Mouse (Mus musculus) spleen, adult 2 months (tissue): ENCODE results near the gene Krt81. TPM values are rescaled to one million over a fixed set of nuclear protein-coding genes. Genes with fewer than 3 reads are reported as not detected.

Experiments used
- DNase-seq, 2 experiments: peaks; one replicate each; pipeline versions ENCODE4 v3.0.0 to v3.0.0-alpha.2; 2012 to 2021; ENCODE audit warnings: low spot score in 2 of 2, low read depth in 1 of 2
- H3K27ac ChIP-seq: fragments of 200-500 bp; 2 replicates; pipeline ENCODE4 v1.5.1; 2012; ENCODE audit warnings: low read length, inconsistent platforms; ENCODE audit not compliant: insufficient read depth
- H3K27me3 ChIP-seq: fragments of 200-500 bp; 2 replicates; pipeline ENCODE4 v1.6.1; 2012; ENCODE audit warnings: mild to moderate bottlenecking, moderate library complexity, low read length, inconsistent platforms; ENCODE audit not compliant: control insufficient read depth, insufficient read depth
- H3K36me3 ChIP-seq: fragments of 200-500 bp; 2 replicates; pipeline ENCODE4 v1.6.1; 2012; ENCODE audit warnings: mild to moderate bottlenecking, low read length, inconsistent platforms; ENCODE audit not compliant: control insufficient read depth, insufficient read depth
- H3K4me1 ChIP-seq: fragments of 200-500 bp; 2 replicates; pipeline ENCODE4 v1.6.1; 2011; ENCODE audit warnings: inconsistent platforms; ENCODE audit not compliant: control insufficient read depth, insufficient read depth, insufficient read length
- H3K4me3 ChIP-seq: fragments of 200-500 bp; 2 replicates; pipeline ENCODE4 v1.5.1; 2011; ENCODE audit warnings: mild to moderate bottlenecking, inconsistent platforms; ENCODE audit not compliant: insufficient read depth, insufficient read length; ENCODE audit errors: extremely low read depth
- CTCF ChIP-seq: fragments of 200-500 bp; IDR thresholded peaks from 2 replicates; pipeline ENCODE4 v1.5.1; 2011; ENCODE audit warnings: mild to moderate bottlenecking, inconsistent platforms; ENCODE audit not compliant: insufficient read depth, insufficient read length, insufficient replicate concordance; ENCODE audit errors: extremely low read depth
- POLR2A ChIP-seq: fragments of 200-500 bp; IDR thresholded peaks from 2 replicates; pipeline ENCODE4 v1.6.1; 2011; ENCODE audit warnings: low read depth, low read length, inconsistent platforms
- WGBS: fragments of 180-500 bp; shearing (Covaris S2); methylation state at CpG from one replicate; pipeline ENCODE4 v1.1.7; 2018; 5-methylcytosine and 5-hydroxymethylcytosine counted together
- polyA plus RNA-seq: library from polyadenylated mRNA; depleted of rRNA; stranded (reverse); fragments of >200 nt; gene quantifications from 2 replicates; pipeline ENCODE4 v1.2.3, GENCODE M21; 2012; rRNA removed

Gene Krt81
- polyA plus RNA-seq, 1 experiment: not detected

DNA sequence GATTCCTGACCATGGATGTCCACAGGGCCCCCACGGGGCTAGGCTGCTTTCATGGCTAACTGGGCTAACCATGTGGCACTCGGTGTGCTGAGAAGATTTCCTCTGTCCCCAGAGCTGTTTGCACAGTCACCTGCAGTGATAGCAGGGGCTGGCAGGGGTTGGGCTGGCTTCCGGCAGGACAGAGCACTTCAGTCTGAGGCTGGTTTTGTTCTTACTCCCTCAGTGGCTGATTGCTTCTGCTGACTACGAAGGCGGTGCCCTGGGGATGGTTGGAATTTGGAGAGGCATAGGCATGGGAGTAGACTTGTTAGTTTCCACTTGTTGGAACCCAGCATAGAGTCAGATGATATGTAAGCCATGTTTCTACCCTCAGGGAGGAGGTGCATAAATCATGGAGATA lies 38.6 kb downstream of the Krt81 start:
- no peak for DNase-seq
- no peak for TF ChIP-seq POLR2A
- H3K4me1 ChIP-seq: no peaks in the 10 kb centered on the region
- 28% methylated on average over 5 of the region's 5 CpGs for WGBS
- H3K27me3 ChIP-seq: no peaks in the 10 kb centered on the region
- H3K36me3 ChIP-seq: no peaks in the 10 kb centered on the region
- H3K27ac ChIP-seq: no peak overlapping the region
- H3K4me3 ChIP-seq: no peak overlapping the region

DNA sequence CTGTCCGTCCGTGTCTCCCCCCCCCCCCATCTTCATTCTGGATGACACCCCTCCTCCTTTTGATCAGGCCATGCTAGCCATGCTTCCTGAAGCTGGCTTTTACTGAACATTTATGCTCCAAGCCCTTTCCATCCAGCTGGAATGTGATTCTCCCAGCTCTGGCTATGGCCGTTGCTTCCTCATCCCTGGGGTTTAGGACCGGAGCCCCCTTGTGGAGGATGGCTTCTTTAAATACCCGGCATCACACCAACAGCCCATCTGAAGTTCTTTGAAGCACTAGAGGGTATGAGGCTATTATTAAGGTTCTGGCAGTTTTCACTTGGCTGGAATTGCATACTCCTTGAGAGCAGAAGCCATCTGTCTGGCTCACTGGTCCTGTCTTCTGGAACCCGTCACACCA lies 42.6 kb downstream of the Krt81 start:
- DNase-seq: no peak
- Histone ChIP-seq H3K36me3 (no peaks in the 10 kb centered on the region), H3K4me1 (no peaks in the 10 kb centered on the region), H3K4me3 (no peak overlapping the region), H3K27me3 (no peaks in the 10 kb centered on the region), H3K27ac (no peak overlapping the region)
- WGBS: 80% methylated on average over 6 of the region's 6 CpGs
- TF ChIP-seq CTCF (no peak), POLR2A (no peak)

DNA sequence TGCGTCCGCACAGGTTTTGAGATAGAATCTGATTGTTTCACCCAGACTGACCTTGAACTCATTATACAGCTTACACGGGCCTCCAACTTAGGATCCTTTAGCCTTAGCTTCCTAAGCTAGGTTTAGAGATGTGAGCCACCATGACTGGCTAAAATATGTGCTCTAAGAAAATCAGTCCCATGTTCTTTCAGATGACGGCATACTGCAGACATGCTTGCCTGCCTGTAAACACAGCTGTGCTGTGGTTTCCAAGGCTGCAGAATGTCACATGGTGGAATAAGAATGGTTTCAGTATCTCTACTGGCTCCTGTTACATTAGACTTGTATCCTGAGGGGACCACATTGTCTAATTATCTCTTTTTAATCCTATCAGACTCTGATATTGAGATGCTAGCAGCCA lies 44.6 kb downstream of the Krt81 start:
- TF ChIP-seq POLR2A: no peak
- TF ChIP-seq CTCF: no peak
- H3K27me3 ChIP-seq: no peaks in the 10 kb centered on the region
- H3K4me3 ChIP-seq: no peak overlapping the region
- H3K36me3 ChIP-seq: no peaks in the 10 kb centered on the region
- DNase-seq: no peak
- 67% methylated on average over 4 of the region's 4 CpGs for WGBS
- no peak overlapping the region for H3K27ac ChIP-seq
- H3K4me1 ChIP-seq: no peaks in the 10 kb centered on the region

DNA sequence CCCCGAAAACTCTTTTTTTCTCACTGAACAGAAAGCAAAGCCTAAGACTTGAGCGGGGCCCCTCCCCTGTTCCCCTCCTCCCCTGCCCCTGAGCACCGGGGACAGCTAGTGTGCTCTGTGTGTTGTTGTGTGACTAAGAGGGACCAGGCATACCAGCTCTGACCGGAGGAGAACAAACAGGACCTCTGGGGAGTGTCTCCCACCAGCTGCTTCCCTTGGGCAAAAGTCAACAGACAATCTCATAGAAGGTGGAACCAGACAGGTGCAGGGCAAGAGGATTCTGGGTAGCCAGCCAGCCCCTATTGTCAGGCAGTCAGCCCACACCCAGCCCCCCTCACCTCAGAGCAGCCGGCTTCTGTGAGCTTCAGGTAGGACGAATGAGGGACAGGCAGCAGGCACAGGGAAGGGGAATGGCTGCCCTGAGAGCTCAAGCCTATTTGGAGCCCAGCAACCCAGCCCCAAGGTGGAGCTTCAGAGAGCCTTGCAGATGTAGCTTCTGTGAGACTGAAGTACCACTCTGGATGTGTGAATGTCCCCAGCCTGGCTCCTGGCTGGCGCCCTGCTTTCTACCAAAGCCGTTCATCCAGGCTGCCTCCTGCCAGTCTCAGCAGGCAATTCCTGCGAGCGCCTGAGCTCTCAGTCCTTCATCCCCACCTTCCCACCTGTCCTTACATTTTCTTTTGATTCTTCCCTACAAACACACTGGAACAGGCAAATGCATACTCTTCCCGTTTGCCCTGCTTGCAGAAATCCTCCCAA lies 48.6 kb downstream of the Krt81 start:
- no peaks in the 10 kb centered on the region for H3K36me3 ChIP-seq
- H3K27ac ChIP-seq: no peak overlapping the region
- 61% methylated on average over 11 of the region's 11 CpGs for whole genome bisulfite sequencing
- DNase-seq: no peak
- TF ChIP-seq CTCF (no peak), POLR2A (no peak)
- no peaks in the 10 kb centered on the region for H3K27me3 ChIP-seq
- H3K4me1 ChIP-seq: no peaks in the 10 kb centered on the region
- no peak overlapping the region for H3K4me3 ChIP-seq

DNA sequence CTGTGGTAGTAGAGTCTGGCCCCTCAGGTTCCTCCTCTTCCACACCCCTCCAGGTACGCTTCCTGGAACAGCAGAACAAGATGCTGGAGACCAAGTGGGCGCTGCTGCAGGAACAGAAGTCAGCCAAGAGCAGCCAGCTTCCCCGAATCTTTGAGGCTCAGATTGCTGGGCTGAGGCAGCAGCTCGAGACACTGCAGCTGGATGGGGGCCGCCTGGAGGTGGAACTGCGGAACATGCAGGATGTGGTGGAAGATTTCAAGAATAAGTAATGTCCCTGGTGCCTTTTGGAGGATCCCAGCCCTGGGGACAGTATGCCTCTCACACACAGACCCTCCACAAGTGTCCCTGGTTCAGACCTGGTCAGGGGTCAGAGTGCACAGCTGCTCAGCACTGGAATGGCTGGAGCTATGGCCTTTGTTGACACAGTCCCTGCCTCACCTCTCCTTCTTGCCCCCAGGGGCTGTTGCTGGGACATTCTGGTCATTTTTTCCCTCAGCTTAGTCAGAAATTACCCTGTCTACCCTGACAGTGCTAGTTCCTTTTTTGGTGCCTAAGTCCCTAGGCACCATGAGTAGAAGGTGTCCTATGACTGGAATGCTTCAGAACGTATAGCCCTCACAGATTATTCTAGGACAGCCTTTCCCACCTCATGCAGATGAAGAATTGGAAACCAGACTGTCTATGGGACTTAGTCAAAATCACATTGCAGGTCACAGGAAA lies 49.5 kb downstream of the Krt81 start:
- Histone ChIP-seq H3K27ac (no peak overlapping the region), H3K27me3 (no peaks in the 10 kb centered on the region)

DNA sequence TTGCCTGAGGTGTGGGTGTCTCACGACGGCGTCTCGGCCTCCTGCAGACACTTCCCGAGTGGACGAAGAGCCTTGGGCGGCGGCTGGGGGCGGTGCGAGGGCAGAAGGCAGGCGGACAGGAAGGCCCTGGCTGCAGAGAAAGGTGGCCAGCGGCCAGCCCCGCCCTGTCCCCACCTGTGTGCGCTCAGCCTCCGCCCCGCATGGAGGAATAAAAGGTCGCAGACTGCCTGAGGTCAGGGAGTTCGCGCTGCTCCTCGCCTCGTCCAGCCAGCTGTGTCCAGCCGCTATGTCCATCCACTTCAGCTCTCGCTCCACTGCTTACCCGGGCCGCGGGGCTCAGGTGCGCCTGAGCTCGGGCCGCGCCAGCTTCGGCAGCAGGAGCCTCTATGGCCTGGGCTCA lies 51.4 kb downstream of the Krt81 start:
- Histone ChIP-seq H3K36me3 (no peaks in the 10 kb centered on the region), H3K27ac (no peak overlapping the region), H3K4me3 (no peak overlapping the region), H3K4me1 (no peaks in the 10 kb centered on the region), H3K27me3 (no peaks in the 10 kb centered on the region)
- WGBS: 88% methylated on average over 31 of the region's 31 CpGs
- DNase-seq: no peak
- TF ChIP-seq CTCF (no peak), POLR2A (no peak)

More for the DNA sequence above, 49.5 kb downstream of the Krt81 start:
- H3K4me1 ChIP-seq: no peaks in the 10 kb centered on the region
- H3K4me3 ChIP-seq: no peak overlapping the region
- WGBS: 45% methylated on average over 7 of the region's 7 CpGs
- H3K36me3 ChIP-seq: no peaks in the 10 kb centered on the region
- no peak for DNase-seq
- TF ChIP-seq CTCF (no peak), POLR2A (no peak)

DNA sequence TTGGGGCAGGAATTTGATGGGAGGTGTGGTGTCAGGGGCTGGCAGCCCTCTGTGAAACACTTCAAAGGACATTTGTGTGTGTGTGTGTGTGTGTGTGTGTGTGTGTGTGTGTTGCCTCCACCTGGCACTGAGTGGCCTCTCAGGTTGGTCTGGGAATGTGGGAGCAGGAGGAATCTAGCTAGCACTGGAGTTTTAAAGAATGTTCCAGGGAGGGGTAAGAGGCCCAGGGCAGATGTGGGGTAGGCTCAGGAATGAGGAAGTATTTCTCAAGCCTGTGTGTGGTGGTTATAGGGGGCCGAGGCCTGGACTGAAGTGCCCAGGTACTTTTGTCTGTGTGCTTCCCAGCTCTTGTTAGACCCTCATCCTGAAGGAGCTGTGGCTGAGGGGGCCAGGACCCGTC lies 52.8 kb downstream of the Krt81 start, which contains the start of gene Krt7:
Gene Krt7, plus strand, starts transcription at position 269 of the 400 bp plus-strand sequence.
- TF ChIP-seq POLR2A (no peak), CTCF (no peak)
- no peaks in the 10 kb centered on the region for H3K36me3 ChIP-seq
- H3K27me3 ChIP-seq: no peaks in the 10 kb centered on the region
- no peak within 1 kb of the TSS for H3K27ac ChIP-seq
- no peak for DNase-seq
- H3K4me1 ChIP-seq: no peaks in the 10 kb centered on the region
- WGBS: 12% methylated on average over 2 of the region's 2 CpGs
- no peak within 1 kb of the TSS for H3K4me3 ChIP-seq

Other genes starting within 250 kb of the Krt81 start
- gene Grasp, start 239.6 kb downstream of the Krt81 start, polyA plus RNA-seq: 5.6 and 6.5 TPM in 2 replicates
- gene Nr4a1, start 209.5 kb downstream of the Krt81 start, polyA plus RNA-seq: 50.3 and 63.8 TPM in 2 replicates
- gene Atg101, start 179.5 kb downstream of the Krt81 start, polyA plus RNA-seq: 24.5 and 29.4 TPM in 2 replicates
- gene 6030408B16Rik, start 170.5 kb downstream of the Krt81 start, polyA plus RNA-seq: 0.12 and 0.25 TPM in 2 replicates
- 9.9 and 13.6 TPM in 2 replicates for gene Krt80, start 93.6 kb downstream of the Krt81 start, polyA plus RNA-seq
- 0.86 and 1.7 TPM in 2 replicates for gene Krt7, start 52.7 kb downstream of the Krt81 start, polyA plus RNA-seq
- not detected in 2 replicates for gene Krt87, start 24.9 kb downstream of the Krt81 start, polyA plus RNA-seq
- not detected in 2 replicates for gene Krt88, start 16.0 kb downstream of the Krt81 start, polyA plus RNA-seq
- gene Krt86, start 9.7 kb upstream of the Krt81 start, polyA plus RNA-seq: 0.14 and 0.22 TPM in 2 replicates
- 0.18 and 0.42 TPM in 2 replicates for gene Krt83, start 27.8 kb upstream of the Krt81 start, polyA plus RNA-seq
- gene Gm49425, start 53.5 kb upstream of the Krt81 start, polyA plus RNA-seq: not detected in 2 replicates
- not detected in 2 replicates for gene Krt84, start 69.1 kb upstream of the Krt81 start, polyA plus RNA-seq
- gene Krt82, start 86.9 kb upstream of the Krt81 start, polyA plus RNA-seq: not detected in 2 replicates
- gene Krt90, start 99.2 kb upstream of the Krt81 start, polyA plus RNA-seq: not detected in 2 replicates
- not detected in 2 replicates for gene Krt75, start 110.2 kb upstream of the Krt81 start, polyA plus RNA-seq
- not detected in 2 replicates for gene Gm5414, start 164.4 kb upstream of the Krt81 start, polyA plus RNA-seq
- not detected in 2 replicates for gene Gm5478, start 183.6 kb upstream of the Krt81 start, polyA plus RNA-seq
- not detected in 2 replicates for gene Krt6b, start 216.5 kb upstream of the Krt81 start, polyA plus RNA-seq
- not detected in 2 replicates for gene Krt6a, start 230.6 kb upstream of the Krt81 start, polyA plus RNA-seq
- gene Krt5, start 249.1 kb upstream of the Krt81 start, polyA plus RNA-seq: not detected in 2 replicates